Mouse (Mus musculus) forebrain, embryonic 15.5 days (tissue): ENCODE measurements around the gene Slamf1. TPM values are rescaled to one million over a fixed set of nuclear protein-coding genes. Genes with fewer than 3 reads are reported as not detected.
"Not testable (repeated sequence)": the region's sequence is repeated elsewhere in the genome, so short reads cannot be mapped to it uniquely, and the experiment has no call there.

Experiments used
- ATAC-seq: fragments of 200-750 bp; cut with Nextera tagmentation; replicated peaks from 2 replicates; pipeline ENCODE4 v1.8.0; 2017; ENCODE audit warnings: mild to moderate bottlenecking, moderate TSS enrichment, moderate library complexity
- H3K27ac ChIP-seq: fragments of 300-500 bp; sonication (generic); replicated peaks from 2 replicates; pipeline ENCODE4 v1.5.1; 2015; ENCODE audit warnings: mild to moderate bottlenecking, inconsistent platforms
- H3K27me3 ChIP-seq: fragments of 300-500 bp; sonication (generic); 2 replicates; pipeline ENCODE4 v1.6.1; 2015; ENCODE audit warnings: inconsistent platforms
- H3K36me3 ChIP-seq: fragments of 300-500 bp; sonication (generic); 2 replicates; pipeline ENCODE4 v1.6.1; 2015; ENCODE audit warnings: mild to moderate bottlenecking, inconsistent platforms
- H3K4me1 ChIP-seq: fragments of 300-500 bp; sonication (generic); 2 replicates; pipeline ENCODE4 v1.6.1; 2015; ENCODE audit warnings: inconsistent platforms
- H3K4me2 ChIP-seq: fragments of 300-500 bp; sonication (generic); replicated peaks from 2 replicates; pipeline ENCODE4 v1.6.1; 2015; ENCODE audit warnings: mild to moderate bottlenecking, inconsistent platforms
- H3K4me3 ChIP-seq: fragments of 300-500 bp; sonication (generic); 2 replicates; pipeline ENCODE4 v1.5.1; 2015; ENCODE audit warnings: mild to moderate bottlenecking, inconsistent platforms
- H3K9ac ChIP-seq: fragments of 300-500 bp; sonication (generic); replicated peaks from 2 replicates; pipeline ENCODE4 v1.6.1; 2015; ENCODE audit warnings: mild to moderate bottlenecking, inconsistent platforms
- H3K9me3 ChIP-seq: fragments of 300-500 bp; sonication (generic); 2 replicates; pipeline ENCODE4 v1.6.1; 2016; ENCODE audit warnings: inconsistent platforms
- WGBS: fragments of 180-500 bp; shearing (Covaris S2); methylation state at CpG from one replicate; pipeline ENCODE4 v1.1.7; 2015; ENCODE audit warnings: mixed read lengths; 5-methylcytosine and 5-hydroxymethylcytosine counted together
- polyA plus RNA-seq: library from polyadenylated mRNA; unstranded; fragments of >200 nt; fragmentation: Nextera tagmentation; extraction: Ambion mirVana; gene quantifications from 2 replicates; pipeline ENCODE4 v1.2.1, GENCODE M21; 2015

The Slamf1 gene
- polyA plus RNA-seq, 1 experiment from 2014 or later, result 0.14 TPM

DNA sequence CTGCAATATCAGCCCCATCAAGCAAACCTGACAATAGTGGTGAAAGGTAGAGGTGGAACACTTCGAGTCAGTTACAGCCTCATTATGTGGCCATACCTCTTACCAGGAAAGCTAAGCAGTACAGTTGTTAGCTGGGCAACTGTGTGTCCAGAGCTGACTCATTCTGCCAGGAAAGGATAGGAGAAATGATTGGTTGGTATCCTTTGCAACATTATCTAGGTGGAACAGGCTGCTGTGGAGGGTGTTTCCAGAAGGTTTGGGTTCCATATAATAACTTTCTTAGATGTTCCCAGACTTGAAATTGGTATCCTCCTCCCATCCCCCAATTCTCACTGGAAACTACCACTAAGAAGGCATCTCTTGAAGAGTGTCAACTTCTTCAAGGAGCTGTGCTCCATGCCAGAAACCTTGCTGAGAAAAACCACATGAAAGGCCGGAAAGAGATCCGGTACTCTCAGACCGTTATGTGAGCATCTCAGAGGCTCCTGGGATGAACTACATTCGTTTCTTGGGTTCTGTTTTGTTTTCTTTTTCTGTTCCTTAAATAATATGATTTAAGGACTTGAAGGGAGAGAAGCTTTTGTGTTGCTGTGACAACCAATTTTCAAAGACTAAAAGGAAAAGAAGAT is 15.5 kb downstream of the Slamf1 start:
- 81% methylated on average over 5 of the region's 5 CpGs for WGBS
- no peak for ATAC-seq
- Histone ChIP-seq H3K36me3 (no peaks in the 10 kb centered on the region), H3K4me1 (no peaks in the 10 kb centered on the region), H3K27ac (no peak overlapping the region), H3K9ac (no peak overlapping the region), H3K4me3 (no peak overlapping the region), H3K4me2 (no peak overlapping the region), H3K9me3 (no peaks in the 10 kb centered on the region), H3K27me3 (no peaks in the 10 kb centered on the region)

- no peaks in the 10 kb centered on the region for H3K36me3 ChIP-seq
- no peak overlapping the region for H3K9ac ChIP-seq
- no peak for ATAC-seq
- H3K4me1 ChIP-seq, result no peaks in the 10 kb centered on the region
- H3K9me3 ChIP-seq, result no peaks in the 10 kb centered on the region
- 94% methylated on average over 1 of the region's 1 CpGs for WGBS
- H3K4me2 ChIP-seq, result no peak overlapping the region
- no peak overlapping the region for H3K27ac ChIP-seq
- no peak overlapping the region for H3K4me3 ChIP-seq
- no peaks in the 10 kb centered on the region for H3K27me3 ChIP-seq
Measured at GRCm38 (mm10) chr1:171785871-171786270, 18.9 kb downstream of the Slamf1 start.

GRCm38 (mm10) chr1:171787281-171788015 is 20.5 kb downstream of the Slamf1 start:
- Histone ChIP-seq H3K4me1 (no peaks in the 10 kb centered on the region), H3K4me3 (no peak overlapping the region), H3K9ac (no peak overlapping the region), H3K27me3 (no peaks in the 10 kb centered on the region), H3K4me2 (no peak overlapping the region), H3K9me3 (no peaks in the 10 kb centered on the region), H3K36me3 (no peaks in the 10 kb centered on the region), H3K27ac (no peak overlapping the region)
- 69% methylated on average over 6 of the region's 6 CpGs for WGBS
- no peak for ATAC-seq

- no peaks in the 10 kb centered on the region for H3K9me3 ChIP-seq
- no peak overlapping the region for H3K27ac ChIP-seq
- WGBS, result 91% methylated on average over 12 of the region's 12 CpGs
- no peak overlapping the region for H3K4me2 ChIP-seq
- H3K36me3 ChIP-seq, result no peaks in the 10 kb centered on the region
- ATAC-seq, result no peak
- H3K9ac ChIP-seq, result no peak overlapping the region
- H3K27me3 ChIP-seq, result no peaks in the 10 kb centered on the region
- H3K4me3 ChIP-seq, result no peak overlapping the region
- no peaks in the 10 kb centered on the region for H3K4me1 ChIP-seq
Measured at GRCm38 (mm10) chr1:171788461-171789283, 21.7 kb downstream of the Slamf1 start.

GRCm38 (mm10) chr1:171789407-171789806 is 22.5 kb downstream of the Slamf1 start:
- Histone ChIP-seq H3K36me3 (no peaks in the 10 kb centered on the region), H3K9me3 (no peaks in the 10 kb centered on the region), H3K27ac (no peak overlapping the region), H3K4me1 (no peaks in the 10 kb centered on the region), H3K27me3 (no peaks in the 10 kb centered on the region), H3K4me2 (no peak overlapping the region), H3K4me3 (no peak overlapping the region), H3K9ac (no peak overlapping the region)
- 79% methylated on average over 3 of the region's 3 CpGs for WGBS
- no peak for ATAC-seq

GRCm38 (mm10) chr1:171791491-171791890 is 24.6 kb downstream of the Slamf1 start:
- no peaks in the 10 kb centered on the region for H3K36me3 ChIP-seq
- no peak overlapping the region for H3K4me3 ChIP-seq
- H3K27ac ChIP-seq, result no peak overlapping the region
- ATAC-seq, result no peak
- WGBS, result 89% methylated on average over 3 of the region's 3 CpGs
- H3K4me1 ChIP-seq, result no peaks in the 10 kb centered on the region
- H3K9ac ChIP-seq, result no peak overlapping the region
- H3K4me2 ChIP-seq, result no peak overlapping the region
- no peaks in the 10 kb centered on the region for H3K9me3 ChIP-seq
- no peaks in the 10 kb centered on the region for H3K27me3 ChIP-seq

- no peaks in the 10 kb centered on the region for H3K27me3 ChIP-seq
- H3K27ac ChIP-seq, result no peak overlapping the region
- H3K9ac ChIP-seq, result no peak overlapping the region
- ATAC-seq, result no peak
- H3K9me3 ChIP-seq, result no peaks in the 10 kb centered on the region
- H3K4me3 ChIP-seq, result no peak overlapping the region
- no peaks in the 10 kb centered on the region for H3K4me1 ChIP-seq
- WGBS, result 73% methylated on average over 2 of the region's 2 CpGs
- no peaks in the 10 kb centered on the region for H3K36me3 ChIP-seq
- H3K4me2 ChIP-seq, result no peak overlapping the region
Measured at GRCm38 (mm10) chr1:171796185-171796584, 29.3 kb downstream of the Slamf1 start.

GRCm38 (mm10) chr1:171797840-171798239 is 30.9 kb downstream of the Slamf1 start:
- no peak overlapping the region for H3K27ac ChIP-seq
- H3K9me3 ChIP-seq, result no peaks in the 10 kb centered on the region
- no peak overlapping the region for H3K4me3 ChIP-seq
- no peak overlapping the region for H3K4me2 ChIP-seq
- no peaks in the 10 kb centered on the region for H3K4me1 ChIP-seq
- no peak overlapping the region for H3K9ac ChIP-seq
- no peak for ATAC-seq
- H3K36me3 ChIP-seq, result no peaks in the 10 kb centered on the region
- H3K27me3 ChIP-seq, result no peaks in the 10 kb centered on the region
- WGBS, result 61% methylated on average over 1 of the region's 1 CpGs

DNA sequence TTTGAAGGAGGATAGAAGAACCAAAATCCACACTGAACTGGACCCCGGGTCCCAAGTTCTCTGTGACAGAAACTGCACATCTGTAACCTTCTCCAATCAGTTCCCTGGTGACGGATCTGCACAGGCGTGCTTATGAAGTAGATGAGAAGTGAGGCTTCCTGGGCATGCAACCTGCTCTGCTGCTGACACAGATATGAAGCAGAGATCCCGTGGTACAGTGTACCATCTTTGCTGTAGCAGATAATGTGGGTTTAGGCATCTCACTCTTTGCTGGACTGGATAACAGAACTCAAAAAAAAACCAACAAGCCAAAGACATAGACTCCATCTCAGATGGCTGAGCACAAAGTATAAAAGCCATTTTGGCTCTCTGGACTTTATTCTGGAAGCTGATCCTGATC is 32.7 kb downstream of the Slamf1 start:
- Histone ChIP-seq H3K9ac (no peak overlapping the region), H3K4me2 (no peak overlapping the region), H3K36me3 (no peaks in the 10 kb centered on the region), H3K4me3 (no peak overlapping the region), H3K27me3 (no peaks in the 10 kb centered on the region), H3K9me3 (no peaks in the 10 kb centered on the region), H3K4me1 (no peaks in the 10 kb centered on the region), H3K27ac (no peak overlapping the region)
- WGBS, result 74% methylated on average over 4 of the region's 4 CpGs
- ATAC-seq, result no peak

DNA sequence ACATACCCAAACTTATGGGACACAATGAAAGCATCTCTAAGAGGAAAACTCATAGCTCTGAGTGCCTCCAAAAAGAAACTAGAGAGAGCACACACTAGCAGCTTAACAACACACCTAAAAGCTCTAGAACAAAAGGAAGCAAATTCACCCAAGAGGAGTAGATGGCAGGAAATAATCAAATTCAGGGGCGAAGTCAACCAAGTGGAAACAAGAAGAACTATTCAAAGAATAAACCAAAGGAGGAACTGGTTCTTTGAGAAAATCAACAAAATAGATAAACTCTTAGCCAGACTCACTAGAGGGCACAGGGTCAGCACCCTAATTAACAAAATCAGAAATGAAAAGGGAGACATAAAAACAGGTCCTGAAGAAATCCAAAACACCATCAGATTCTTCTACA is 44.1 kb downstream of the Slamf1 start:
- H3K4me1 ChIP-seq, ATAC-seq, H3K9me3 ChIP-seq, H3K4me3 ChIP-seq, H3K27me3 ChIP-seq, H3K9ac ChIP-seq, H3K27ac ChIP-seq, H3K36me3 ChIP-seq, H3K4me2 ChIP-seq: not testable (repeated sequence)
- 73% methylated on average over 1 of the region's 1 CpGs for WGBS

DNA sequence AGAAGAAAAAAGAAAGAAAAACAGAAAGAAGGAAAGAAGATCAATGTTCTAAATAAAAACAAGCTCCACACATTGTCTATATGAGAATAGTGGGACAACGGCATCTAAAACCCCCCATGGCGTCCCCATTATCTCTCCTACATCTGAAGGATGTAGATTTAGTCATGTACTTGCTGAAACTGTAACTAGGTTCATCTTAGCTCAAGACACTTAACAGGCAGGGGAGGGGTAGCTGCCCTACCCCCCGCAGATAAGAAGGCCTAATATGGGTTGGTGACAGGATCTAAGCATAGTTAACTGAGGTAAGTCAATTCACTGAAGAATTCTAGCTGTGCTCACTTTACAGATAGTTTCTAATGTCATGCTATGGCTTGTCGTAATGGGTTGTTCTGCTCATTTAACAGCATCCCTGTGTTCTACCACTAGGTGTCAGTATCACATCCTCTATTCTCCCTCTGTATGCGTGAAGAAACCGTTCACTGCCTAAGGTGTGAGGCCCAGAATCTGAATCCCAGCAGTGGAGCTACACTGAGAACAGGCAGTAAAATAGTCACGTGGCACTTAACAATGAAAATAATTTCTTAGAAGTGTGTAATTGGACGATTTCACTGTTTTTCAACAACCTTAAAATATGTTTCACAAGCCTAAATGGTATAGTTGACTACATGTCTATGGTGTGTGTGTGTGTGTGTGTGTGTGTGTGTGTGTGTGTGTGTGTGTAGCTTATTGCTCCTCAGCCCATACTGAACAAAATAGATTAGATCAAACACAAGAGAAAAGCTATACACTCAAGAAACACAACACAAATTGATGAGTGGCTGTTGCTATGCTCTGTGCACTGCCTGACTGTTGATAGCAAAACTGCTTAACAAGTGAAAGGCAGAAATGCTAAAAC is 48.9 kb downstream of the Slamf1 start:
- 19% methylated on average over 8 of the region's 8 CpGs for WGBS

More for the DNA sequence above, 48.9 kb downstream of the Slamf1 start:
- H3K4me1 ChIP-seq, result no peaks in the 10 kb centered on the region
- ATAC-seq, result peak; percentile 99
- no peaks in the 10 kb centered on the region for H3K27me3 ChIP-seq
- no peak overlapping the region for H3K4me3 ChIP-seq
- no peak overlapping the region for H3K27ac ChIP-seq
- no peaks in the 10 kb centered on the region for H3K36me3 ChIP-seq
- no peaks in the 10 kb centered on the region for H3K9me3 ChIP-seq
- no peak overlapping the region for H3K4me2 ChIP-seq
- no peak overlapping the region for H3K9ac ChIP-seq
